Mouse (Mus musculus): Measurements from ENCODE around the gene Nudt15. TPM values are rescaled to one million over a fixed set of nuclear protein-coding genes. Genes with fewer than 3 reads are reported as not detected.

Gene Nudt15
- polyA plus RNA-seq, 1 experiment from 2014 or later, result 5.1 TPM

DNA sequence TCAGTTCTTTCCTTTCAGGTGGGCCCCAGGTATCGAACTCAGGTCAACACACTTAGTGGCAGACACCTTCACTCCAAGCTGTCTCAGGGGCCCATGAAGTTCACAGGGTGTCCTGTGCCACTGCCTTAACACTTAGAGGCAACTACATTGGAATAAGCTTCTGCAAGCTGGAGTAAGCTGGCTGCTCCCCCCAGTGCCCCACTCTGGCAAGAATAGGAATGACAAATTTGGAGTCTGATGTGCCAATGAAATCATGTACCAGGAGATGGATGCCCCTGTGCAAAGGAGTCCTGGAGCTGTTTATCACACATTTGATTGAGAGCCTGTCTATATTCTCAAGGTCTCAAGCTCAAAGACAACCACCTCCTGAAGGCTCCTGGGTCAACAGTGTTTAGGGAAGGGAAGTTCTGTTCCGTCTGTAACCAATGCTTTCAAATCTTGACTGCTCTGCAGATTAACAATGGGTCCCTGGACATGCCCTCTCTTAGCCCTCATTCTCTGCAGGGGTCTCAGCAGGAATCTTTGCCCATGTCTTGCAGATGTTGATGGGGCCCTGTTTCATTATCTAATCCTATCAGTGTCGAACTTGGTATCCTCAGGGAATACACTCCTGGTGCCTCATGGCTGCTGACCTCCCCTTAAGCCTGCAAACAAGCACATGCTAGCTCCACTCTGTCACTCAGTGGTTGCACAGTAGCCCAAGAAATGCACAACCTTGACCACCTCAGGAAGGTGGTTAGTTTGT, 63.5 kb downstream of the Nudt15 start:
- WGBS, result 67% methylated on average over 3 of the region's 3 CpGs
- no peak for ATAC-seq (ENCODE audit: insufficient number of reproducible peaks, low FRiP score)
- H3K9me3 ChIP-seq (replicated peaks), result no peaks in the 10 kb centered on the region
- H3K4me1 ChIP-seq (replicated peaks), result peaks cover 9% of the 10 kb centered on the region
- no peak overlapping the region for H3K4me3 ChIP-seq
- H3K4me2 ChIP-seq, result no peak overlapping the region
- H3K9ac ChIP-seq, result no peak overlapping the region
- H3K36me3 ChIP-seq, result no peaks in the 10 kb centered on the region
- no peaks in the 10 kb centered on the region for H3K27me3 ChIP-seq (replicated peaks)
- no peak overlapping the region for H3K27ac ChIP-seq (ENCODE audit: poor library complexity, severe bottlenecking)

- Histone ChIP-seq H3K9me3 (replicated peaks) (no peaks in the 10 kb centered on the region), H3K4me3 (no peak overlapping the region), H3K36me3 (no peaks in the 10 kb centered on the region), H3K27me3 (replicated peaks) (no peaks in the 10 kb centered on the region), H3K4me2 (no peak overlapping the region), H3K4me1 (replicated peaks) (peaks cover 17% of the 10 kb centered on the region), H3K27ac (ENCODE audit: poor library complexity, severe bottlenecking) (no peak overlapping the region), H3K9ac (no peak overlapping the region)
- WGBS, result 80% methylated on average over 5 of the region's 5 CpGs
- no peak for ATAC-seq (ENCODE audit: insufficient number of reproducible peaks, low FRiP score)
Observed at GRCm38 (mm10) chr14:73483516-73484229, 64.4 kb downstream of the Nudt15 start.

- ATAC-seq (ENCODE audit: insufficient number of reproducible peaks, low FRiP score), result no peak
- no peaks in the 10 kb centered on the region; the same call in 1 of the 2 replicates for H3K9me3 ChIP-seq (replicated peaks)
- peaks cover 35% of the 10 kb centered on the region for H3K4me1 ChIP-seq (replicated peaks)
- no peak overlapping the region for H3K4me3 ChIP-seq
- WGBS, result 62% methylated on average over 1 of the region's 1 CpGs
- no peaks in the 10 kb centered on the region for H3K36me3 ChIP-seq
- no peaks in the 10 kb centered on the region for H3K27me3 ChIP-seq (replicated peaks)
- no peak overlapping the region for H3K27ac ChIP-seq (ENCODE audit: poor library complexity, severe bottlenecking)
- H3K9ac ChIP-seq, result no peak overlapping the region
- H3K4me2 ChIP-seq, result no peak overlapping the region
Observed at GRCm38 (mm10) chr14:73479771-73480170, 68.3 kb downstream of the Nudt15 start.

- WGBS, result 75% methylated on average over 3 of the region's 3 CpGs
- no peaks in the 10 kb centered on the region; the same call in 1 of the 2 replicates for H3K9me3 ChIP-seq (replicated peaks)
- H3K27ac ChIP-seq (ENCODE audit: poor library complexity, severe bottlenecking), result no peak overlapping the region
- H3K4me1 ChIP-seq (replicated peaks), result peaks cover 45% of the 10 kb centered on the region
- no peak overlapping the region for H3K4me3 ChIP-seq
- H3K27me3 ChIP-seq (replicated peaks), result no peaks in the 10 kb centered on the region
- ATAC-seq (ENCODE audit: insufficient number of reproducible peaks, low FRiP score), result no peak
- no peak overlapping the region for H3K9ac ChIP-seq
- H3K4me2 ChIP-seq, result no peak overlapping the region
- no peaks in the 10 kb centered on the region for H3K36me3 ChIP-seq
Observed at GRCm38 (mm10) chr14:73478321-73478720, 69.7 kb downstream of the Nudt15 start.

DNA sequence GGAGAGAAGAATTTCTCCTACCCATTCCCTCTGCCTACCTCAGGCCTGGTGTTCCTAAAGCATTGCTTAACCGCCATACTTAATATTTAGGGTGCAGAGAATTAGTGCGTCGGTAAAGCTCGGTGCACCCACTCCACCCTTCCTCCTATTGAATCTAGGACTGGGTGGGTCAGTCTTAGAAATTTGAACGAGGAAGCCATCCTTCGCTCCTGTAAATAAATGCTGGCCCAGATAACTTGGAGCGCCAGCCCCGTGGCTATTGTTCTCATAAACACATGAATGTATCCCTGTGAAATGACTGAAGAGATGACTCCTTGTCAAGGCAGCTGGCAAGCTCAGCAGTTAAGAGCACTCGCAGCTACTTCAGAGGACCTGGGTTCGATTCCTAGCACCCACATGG, 71.0 kb downstream of the Nudt15 start:
- Histone ChIP-seq H3K9me3 (replicated peaks) (no peaks in the 10 kb centered on the region; the same call in 1 of the 2 replicates), H3K4me1 (replicated peaks) (peaks cover 45% of the 10 kb centered on the region), H3K9ac (no peak overlapping the region), H3K27ac (ENCODE audit: poor library complexity, severe bottlenecking) (no peak overlapping the region), H3K36me3 (no peaks in the 10 kb centered on the region), H3K27me3 (replicated peaks) (no peaks in the 10 kb centered on the region), H3K4me3 (no peak overlapping the region), H3K4me2 (no peak overlapping the region)
- WGBS, result 88% methylated on average over 10 of the region's 10 CpGs
- no peak for ATAC-seq (ENCODE audit: insufficient number of reproducible peaks, low FRiP score)

- no peaks in the 10 kb centered on the region for H3K36me3 ChIP-seq
- H3K9me3 ChIP-seq (replicated peaks), result no peaks in the 10 kb centered on the region; the same call in 1 of the 2 replicates
- 82% methylated on average over 8 of the region's 8 CpGs for WGBS
- H3K4me3 ChIP-seq, result no peak overlapping the region
- ATAC-seq (ENCODE audit: insufficient number of reproducible peaks, low FRiP score), result no peak
- no peak overlapping the region for H3K27ac ChIP-seq (ENCODE audit: poor library complexity, severe bottlenecking)
- H3K9ac ChIP-seq, result no peak overlapping the region
- no peak overlapping the region for H3K4me2 ChIP-seq
- peaks cover 41% of the 10 kb centered on the region for H3K4me1 ChIP-seq (replicated peaks)
- H3K27me3 ChIP-seq (replicated peaks), result no peaks in the 10 kb centered on the region
Observed at GRCm38 (mm10) chr14:73476361-73476934, 71.6 kb downstream of the Nudt15 start.

DNA sequence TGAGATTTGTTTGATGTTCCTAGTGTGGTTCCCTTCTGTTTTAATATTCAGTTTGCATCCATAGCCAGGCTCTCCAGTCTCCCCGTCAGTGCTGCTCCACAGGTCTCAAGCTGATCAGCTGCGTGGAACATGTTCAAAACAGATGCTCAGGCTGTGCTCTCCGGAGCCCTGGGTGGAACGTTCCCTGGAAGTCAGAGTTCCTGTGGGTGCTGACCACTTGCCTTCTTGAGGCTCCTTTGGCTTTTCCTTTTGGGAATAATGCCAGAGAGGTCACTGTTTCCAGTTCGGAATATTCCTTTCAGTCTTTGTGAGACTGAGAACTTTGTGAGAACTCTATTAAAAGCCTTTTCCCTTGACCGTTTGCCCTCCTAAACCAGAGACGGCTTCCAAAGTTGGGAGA, 72.5 kb downstream of the Nudt15 start:
- no peak overlapping the region for H3K4me2 ChIP-seq
- peaks cover 39% of the 10 kb centered on the region for H3K4me1 ChIP-seq (replicated peaks)
- no peak overlapping the region for H3K9ac ChIP-seq
- no peak overlapping the region for H3K27ac ChIP-seq (ENCODE audit: poor library complexity, severe bottlenecking)
- WGBS, result 62% methylated on average over 7 of the region's 7 CpGs
- no peaks in the 10 kb centered on the region for H3K36me3 ChIP-seq
- no peak for ATAC-seq (ENCODE audit: insufficient number of reproducible peaks, low FRiP score)
- no peaks in the 10 kb centered on the region; the same call in 1 of the 2 replicates for H3K9me3 ChIP-seq (replicated peaks)
- no peaks in the 10 kb centered on the region for H3K27me3 ChIP-seq (replicated peaks)
- H3K4me3 ChIP-seq, result no peak overlapping the region

GRCm38 (mm10) chr14:73474636-73475093, 73.4 kb downstream of the Nudt15 start:
- 18% methylated on average over 7 of the region's 7 CpGs for WGBS
- no peak overlapping the region for H3K4me3 ChIP-seq
- no peaks in the 10 kb centered on the region for H3K36me3 ChIP-seq
- no peaks in the 10 kb centered on the region; the same call in 1 of the 2 replicates for H3K9me3 ChIP-seq (replicated peaks)
- H3K27me3 ChIP-seq (replicated peaks), result no peaks in the 10 kb centered on the region
- no peak overlapping the region for H3K9ac ChIP-seq
- ATAC-seq (ENCODE audit: insufficient number of reproducible peaks, low FRiP score), result no peak; the same call in 1 of the 2 replicates
- no peak overlapping the region for H3K4me2 ChIP-seq
- peaks cover 38% of the 10 kb centered on the region for H3K4me1 ChIP-seq (replicated peaks)
- peak overlapping the region; percentile 29; the same call in 1 of the 2 replicates for H3K27ac ChIP-seq (ENCODE audit: poor library complexity, severe bottlenecking)

DNA sequence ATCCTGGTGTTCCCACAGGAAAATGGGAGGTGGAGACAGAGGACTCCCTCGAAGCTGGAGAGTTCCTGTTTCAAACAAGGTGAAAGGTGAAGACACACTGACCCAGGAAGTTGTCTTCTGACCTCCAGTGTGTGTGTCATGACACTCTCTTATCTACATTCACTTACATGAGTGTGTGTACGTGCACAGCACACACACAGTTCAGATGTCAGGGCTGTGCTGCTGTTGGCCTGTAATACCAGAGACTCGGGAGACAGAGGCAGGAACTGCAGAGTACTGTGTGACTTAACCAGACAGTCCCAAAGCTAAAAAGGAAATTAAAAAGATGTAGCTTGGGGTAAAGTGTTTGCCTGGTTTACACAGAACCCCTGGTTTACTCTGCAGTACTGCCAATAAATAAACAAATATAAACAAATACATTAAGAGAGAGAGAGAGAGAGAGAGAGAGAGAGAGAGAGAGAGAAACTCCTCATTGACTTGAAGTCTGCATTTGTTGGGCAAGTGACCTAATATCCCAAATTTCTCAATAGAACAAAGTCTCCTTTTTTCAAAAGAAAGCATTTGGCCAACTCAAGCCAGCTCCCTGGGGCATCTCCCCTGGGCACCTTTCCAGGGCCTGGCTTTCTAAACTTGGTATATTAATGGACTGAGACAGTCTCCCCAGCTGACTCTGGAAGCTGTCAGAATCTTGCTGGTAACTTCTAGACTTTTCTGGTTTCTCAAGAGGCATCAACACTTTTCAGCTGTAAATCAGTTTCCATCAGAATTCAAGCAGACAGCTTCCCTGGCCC, 74.2 kb downstream of the Nudt15 start:
- no peak for ATAC-seq (ENCODE audit: insufficient number of reproducible peaks, low FRiP score)
- H3K4me2 ChIP-seq, result no peak overlapping the region
- no peaks in the 10 kb centered on the region for H3K27me3 ChIP-seq (replicated peaks)
- no peak overlapping the region for H3K4me3 ChIP-seq
- H3K9ac ChIP-seq, result no peak overlapping the region
- H3K4me1 ChIP-seq (replicated peaks), result peaks cover 31% of the 10 kb centered on the region
- no peaks in the 10 kb centered on the region; the same call in 1 of the 2 replicates for H3K9me3 ChIP-seq (replicated peaks)
- H3K27ac ChIP-seq (ENCODE audit: poor library complexity, severe bottlenecking), result peak overlapping the region; percentile 29; the same call in 1 of the 2 replicates
- no peaks in the 10 kb centered on the region for H3K36me3 ChIP-seq
- 31% methylated on average over 3 of the region's 3 CpGs for WGBS

GRCm38 (mm10) chr14:73472205-73472604, 75.8 kb downstream of the Nudt15 start:
- Histone ChIP-seq H3K36me3 (no peaks in the 10 kb centered on the region), H3K27me3 (replicated peaks) (no peaks in the 10 kb centered on the region), H3K9me3 (replicated peaks) (no peaks in the 10 kb centered on the region; the same call in 1 of the 2 replicates), H3K27ac (ENCODE audit: poor library complexity, severe bottlenecking) (no peak overlapping the region), H3K4me3 (no peak overlapping the region), H3K4me2 (no peak overlapping the region), H3K4me1 (replicated peaks) (peaks cover 24% of the 10 kb centered on the region), H3K9ac (no peak overlapping the region)
- 82% methylated on average over 7 of the region's 7 CpGs for WGBS
- no peak for ATAC-seq (ENCODE audit: insufficient number of reproducible peaks, low FRiP score)
